Mouse (Mus musculus) cerebellum, adult 18-20 months (tissue): ENCODE data around the gene Upp2.
A peak's percentile ranks its signal among the peaks of the same experiment; 100 is the strongest.

Experiments used
- DNase-seq, 2 experiments: peaks; one replicate each; pipeline ENCODE4 v3.0.0; 2021

Upp2 gene

GRCm38 (mm10) chr2:58625186-58625585 lies 58.1 kb downstream of the Upp2 start:
- DNase-seq = no peak

GRCm38 (mm10) chr2:58625681-58626080 lies 58.6 kb downstream of the Upp2 start:
- no peak for DNase-seq

DNA sequence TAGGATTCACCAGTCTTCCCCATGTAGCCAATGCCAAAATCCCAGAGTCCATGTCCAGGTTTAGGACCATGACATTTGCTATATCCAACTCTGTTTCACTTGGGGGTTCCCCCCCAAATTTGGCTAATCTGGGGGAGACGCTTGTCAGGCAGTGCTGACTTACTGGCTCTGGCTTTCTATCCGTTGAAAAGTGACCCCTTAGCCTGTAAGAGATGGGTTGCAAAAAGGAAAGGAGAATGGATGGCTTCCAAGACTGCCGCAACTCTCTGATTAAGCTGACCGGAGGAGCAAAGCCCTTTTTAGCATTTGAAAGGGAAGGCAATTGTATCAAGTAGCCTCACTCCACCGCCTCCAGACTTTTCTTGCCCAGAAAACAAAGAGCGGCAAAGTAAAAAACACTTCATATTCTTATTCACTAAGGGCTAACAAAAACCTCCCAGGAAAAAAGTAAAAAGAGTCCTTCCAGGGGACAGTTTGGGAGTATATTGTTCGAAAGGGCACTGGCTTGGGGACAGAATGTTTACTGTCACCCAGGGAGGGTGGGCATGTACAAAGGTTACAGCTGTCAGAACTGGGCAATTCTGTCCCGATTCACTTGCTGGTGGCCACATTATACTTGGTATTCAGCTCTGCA lies 59.2 kb downstream of the Upp2 start:
- DNase-seq = no peak

- no peak for DNase-seq
These were observed 60.9 kb downstream of the Upp2 start for GRCm38 (mm10) chr2:58627981-58628380.

DNA sequence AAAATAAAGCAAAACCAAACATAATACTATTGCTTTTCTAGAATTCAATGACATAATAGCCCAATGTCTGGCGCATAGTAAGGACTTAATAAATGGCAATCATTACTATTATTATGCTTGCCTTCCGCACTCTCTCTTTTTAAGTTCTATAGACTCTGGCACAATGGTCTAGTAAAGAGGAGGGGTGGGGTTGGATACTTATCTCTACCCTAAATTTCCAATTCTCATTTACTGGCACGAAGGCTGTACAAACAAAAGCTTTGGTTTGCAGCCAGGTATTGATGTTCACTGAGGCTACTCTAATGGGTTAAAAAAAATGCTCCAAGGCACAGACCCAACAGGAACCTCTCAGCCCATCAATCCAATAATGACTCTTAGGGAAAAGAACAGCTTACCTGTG lies 61.9 kb downstream of the Upp2 start:
- DNase-seq = no peak

- DNase-seq = no peak
These were observed 62.3 kb downstream of the Upp2 start for GRCm38 (mm10) chr2:58629440-58629839.

DNA sequence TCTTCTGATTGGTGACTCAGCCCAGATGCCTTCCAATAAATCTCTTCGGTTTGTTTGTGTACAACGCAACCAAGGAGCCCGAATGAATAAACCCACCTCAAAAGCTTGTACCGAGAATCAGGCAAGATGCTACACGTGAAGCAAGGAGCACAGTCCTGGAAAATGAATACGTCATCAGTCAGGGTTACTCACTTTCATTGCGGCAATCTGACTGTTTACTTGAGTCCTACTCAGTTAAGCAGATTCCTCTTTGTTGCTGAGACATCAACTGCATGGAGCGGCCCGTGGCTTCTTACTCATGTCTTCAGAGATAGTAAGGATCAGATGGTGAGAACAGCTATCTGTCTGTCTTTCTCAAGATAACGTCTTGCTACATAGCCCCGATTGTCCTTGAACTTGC lies 66.7 kb downstream of the Upp2 start:
- DNase-seq = no peak

DNA sequence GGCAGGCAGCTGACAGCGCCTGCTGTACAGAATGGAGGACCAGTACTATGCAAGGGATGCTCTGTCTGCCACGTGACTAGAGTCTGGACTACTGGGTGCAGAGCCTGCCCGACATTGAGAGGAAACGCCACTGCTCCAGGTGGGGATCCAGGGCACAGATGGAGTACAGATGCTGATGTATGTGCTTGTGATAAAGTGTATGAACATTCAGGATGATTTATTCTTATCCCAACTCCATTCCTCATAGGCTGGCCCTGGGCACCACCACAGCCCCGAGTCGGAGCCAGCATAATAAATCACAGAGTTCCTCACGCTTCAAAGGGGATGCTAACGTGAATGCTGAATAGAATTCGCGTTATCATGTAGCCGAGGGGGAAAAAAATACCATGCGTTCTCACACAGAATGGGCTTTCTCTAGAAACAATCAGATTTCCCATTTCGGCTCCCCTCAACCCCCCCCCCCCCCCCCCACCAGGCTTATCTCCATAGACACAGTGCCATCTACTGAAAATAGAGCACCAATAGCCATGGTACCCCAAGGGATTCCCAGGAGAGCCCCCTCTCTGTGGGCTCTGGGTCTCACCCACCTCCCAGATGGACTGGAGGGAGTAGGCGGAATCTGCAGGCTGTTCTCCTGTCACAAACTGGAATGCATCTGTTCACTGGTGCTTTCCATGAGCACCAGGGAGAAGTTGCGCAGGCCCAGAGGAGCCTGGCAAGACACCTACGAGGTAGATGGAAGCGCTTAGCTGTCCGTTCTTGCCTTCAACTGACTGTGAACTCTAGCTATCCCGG lies 74.9 kb downstream of the Upp2 start:
- no peak for DNase-seq

DNA sequence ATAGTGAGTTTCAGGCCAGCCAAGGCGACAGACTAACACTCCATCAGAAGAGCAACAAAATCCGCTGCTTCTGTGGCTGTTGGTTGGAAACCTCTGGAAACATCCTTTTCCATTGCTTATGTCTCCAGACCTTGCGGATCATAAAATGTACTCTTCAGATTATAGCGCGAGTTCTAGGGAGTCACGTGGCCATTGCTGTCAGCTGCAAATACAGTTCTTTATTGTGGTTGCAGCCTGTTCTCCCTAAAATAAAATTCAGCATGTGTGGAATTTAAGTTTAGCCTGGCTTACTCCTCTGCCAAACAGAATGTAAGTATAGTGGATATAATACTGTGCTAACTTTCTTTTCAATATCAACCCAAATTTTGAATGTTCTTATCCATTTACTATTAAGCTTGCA lies 78.6 kb downstream of the Upp2 start:
- DNase-seq = no peak

- DNase-seq = no peak
These were observed 88.1 kb downstream of the Upp2 start for GRCm38 (mm10) chr2:58655169-58655568.

GRCm38 (mm10) chr2:58656959-58657358 lies 89.9 kb downstream of the Upp2 start:
- no peak for DNase-seq

DNA sequence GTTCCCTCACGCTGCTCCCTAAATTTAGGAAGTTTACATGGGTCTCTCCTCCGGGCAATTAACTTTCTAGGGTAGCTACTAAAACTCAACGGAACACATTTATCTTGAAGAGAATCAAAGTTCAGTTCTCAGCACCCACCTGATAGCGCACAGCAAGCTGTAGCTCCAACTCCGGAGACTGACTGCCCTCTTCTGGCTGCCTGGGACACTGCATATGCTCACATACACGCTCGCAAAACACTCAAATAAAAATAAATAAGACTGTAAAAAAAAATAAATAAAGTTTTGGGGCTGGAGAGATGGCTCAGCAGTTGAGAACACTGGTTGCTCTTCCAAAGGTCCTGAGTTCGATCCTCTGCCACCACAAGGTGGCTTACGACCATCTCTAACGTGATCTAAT lies 90.8 kb downstream of the Upp2 start:
- DNase-seq = no peak

GRCm38 (mm10) chr2:58660591-58660990 lies 93.5 kb downstream of the Upp2 start:
- no peak for DNase-seq

DNA sequence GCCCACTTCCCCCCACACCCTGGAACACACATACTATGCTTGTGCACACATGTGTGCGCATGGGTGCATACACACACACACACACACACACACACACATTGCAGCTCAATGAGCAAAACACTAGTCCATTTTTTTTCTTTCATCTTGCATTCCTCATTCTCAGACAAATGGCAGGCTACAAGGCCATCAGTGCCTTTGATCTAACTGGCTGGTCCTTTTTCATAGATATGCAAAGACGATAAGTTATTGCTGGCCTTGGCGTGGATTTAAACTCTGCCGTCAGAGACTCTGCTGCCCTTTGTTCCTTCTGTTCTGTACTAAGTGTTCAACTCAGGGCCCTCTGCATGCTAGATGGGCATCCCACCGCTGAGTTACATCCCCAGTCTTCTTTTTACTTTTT lies 94.0 kb downstream of the Upp2 start:
- DNase-seq = no peak

DNA sequence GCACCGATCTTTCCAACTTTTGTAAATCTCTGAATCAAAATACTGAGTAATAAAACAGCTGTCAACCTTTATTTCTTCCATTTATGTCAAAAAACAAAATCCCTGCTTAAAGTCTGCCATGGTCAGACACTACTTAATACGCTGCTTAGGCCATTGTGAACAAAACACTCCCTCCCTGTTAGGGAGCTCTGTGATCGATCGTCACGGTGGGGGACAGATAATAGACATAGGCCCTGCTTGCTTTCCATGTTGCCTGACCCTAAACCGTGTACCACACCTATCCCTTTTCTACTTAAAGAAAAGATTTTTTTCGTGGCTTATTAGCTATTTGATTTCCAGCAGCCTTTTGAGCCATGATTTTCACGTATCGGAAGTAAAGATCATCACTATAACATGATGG lies 95.6 kb downstream of the Upp2 start:
- no peak for DNase-seq

DNA sequence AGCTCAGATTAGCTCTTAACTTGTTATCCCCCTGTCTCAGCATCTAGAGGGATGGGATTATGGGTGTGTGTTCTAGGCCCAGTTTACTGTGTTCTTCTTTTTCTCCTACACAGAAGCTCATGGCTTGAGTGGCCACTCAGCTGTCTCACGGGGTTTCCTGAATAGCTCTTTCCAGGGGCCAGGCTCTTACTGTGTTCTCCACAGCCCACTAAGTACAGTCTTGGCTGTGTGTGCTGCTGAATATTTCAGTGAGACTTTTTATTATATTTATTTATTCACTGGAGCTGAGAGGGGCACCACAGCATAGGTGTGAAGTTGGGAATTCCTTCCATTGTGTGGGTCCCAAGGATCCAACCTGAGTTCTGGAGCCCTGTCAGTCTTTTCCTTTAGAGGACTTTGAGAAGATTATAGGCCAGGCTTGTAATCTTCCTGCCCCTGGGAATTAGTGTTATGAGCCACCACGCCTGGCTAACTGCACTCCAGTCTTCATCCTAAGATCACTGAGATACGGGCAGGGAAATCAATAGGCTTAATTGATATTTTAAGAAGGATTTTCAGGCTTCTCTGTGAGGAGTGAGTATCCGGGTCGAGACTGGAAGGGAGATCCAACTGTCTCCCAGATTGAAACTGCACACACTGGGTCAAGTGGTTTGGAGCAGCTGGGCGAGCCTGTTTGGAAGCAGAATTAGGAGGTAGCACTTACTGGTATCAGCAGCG lies 96.5 kb downstream of the Upp2 start:
- DNase-seq = peak in 1 of 2 experiments; percentile 8

- peak; percentile 94 for DNase-seq
These were observed 98.2 kb downstream of the Upp2 start for GRCm38 (mm10) chr2:58665081-58665814.

- peak; percentile 50 to 59 for DNase-seq
These were observed 100.2 kb downstream of the Upp2 start for GRCm38 (mm10) chr2:58667298-58667697.

DNA sequence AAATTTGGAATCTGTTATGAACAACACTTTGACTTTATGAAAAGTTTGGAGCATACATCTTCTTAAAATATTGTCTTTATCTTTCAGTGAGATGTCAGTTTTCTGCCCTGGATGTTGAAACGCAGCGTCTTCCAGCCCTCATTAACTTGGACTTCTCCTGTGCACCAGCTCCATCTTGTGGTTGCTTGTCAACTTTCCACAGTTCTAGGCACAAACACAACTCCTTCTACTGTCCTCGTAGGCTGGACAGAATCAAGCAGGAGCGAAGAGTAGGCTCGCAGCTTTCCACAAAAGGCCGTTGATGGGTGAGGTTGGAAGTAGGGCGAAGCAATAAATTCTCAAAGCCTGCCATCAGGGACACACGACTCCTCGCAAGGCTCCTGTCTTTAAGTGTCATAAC lies 100.9 kb downstream of the Upp2 start:
- peak; percentile 82 to 87 for DNase-seq

GRCm38 (mm10) chr2:58669114-58669513 lies 102.0 kb downstream of the Upp2 start:
- no peak for DNase-seq

DNA sequence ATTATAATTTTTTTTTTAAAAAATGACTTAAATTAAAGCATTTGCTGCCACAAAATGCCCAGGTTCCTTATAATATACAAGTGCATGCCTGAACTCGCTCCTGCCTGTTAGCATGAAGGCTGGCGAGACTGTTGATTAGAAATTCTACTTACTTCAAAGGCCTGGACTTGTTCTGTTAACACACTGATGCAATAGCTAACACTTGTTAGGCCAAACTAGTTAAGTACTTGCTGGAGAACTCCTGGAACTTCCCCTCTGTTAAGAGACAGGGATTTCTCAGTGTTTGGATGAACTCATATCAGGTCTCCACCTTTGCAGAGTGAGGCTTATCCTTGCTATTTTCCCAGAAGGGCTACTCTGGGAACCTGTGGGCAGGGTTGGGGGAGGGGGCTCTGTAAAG lies 105.4 kb downstream of the Upp2 start:
- DNase-seq = no peak

DNA sequence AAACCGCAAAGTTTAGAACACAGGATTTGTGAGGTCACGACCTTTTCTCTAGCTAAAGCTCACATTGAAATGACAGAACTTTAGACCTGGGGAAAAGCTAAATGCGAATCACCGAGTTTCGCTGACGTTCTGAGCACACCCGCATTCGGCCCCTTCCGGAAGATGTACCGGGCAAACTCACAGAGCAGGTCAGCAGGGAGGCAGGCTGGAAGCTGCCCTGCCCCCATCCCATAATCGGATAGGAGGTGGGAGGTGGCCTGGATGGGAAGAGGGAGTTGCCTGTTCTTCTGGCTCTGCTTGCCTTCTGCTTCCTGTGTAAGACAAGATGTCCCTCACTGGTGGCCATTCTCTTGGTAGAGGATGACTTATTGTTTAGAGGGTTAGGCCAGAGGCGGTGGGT lies 112.9 kb downstream of the Upp2 start:
- no peak for DNase-seq

GRCm38 (mm10) chr2:58680794-58681193 lies 113.7 kb downstream of the Upp2 start:
- DNase-seq = peak; percentile 69 to 74
